Mouse (Mus musculus) liver, adult 2 months (tissue): ENCODE data around the gene Sema4c.

Experiments
- CTCF ChIP-seq: fragments of 200-500 bp; IDR thresholded peaks from 2 replicates; pipeline ENCODE4 v1.5.1; 2011; ENCODE audit warnings: low read depth, low read length, control low read depth
- POLR2A ChIP-seq: fragments of 200-500 bp; IDR thresholded peaks from 2 replicates; pipeline ENCODE4 v1.6.1; 2011; ENCODE audit warnings: low read length, control low read depth; ENCODE audit not compliant: insufficient read depth; ENCODE audit errors: extremely low read depth

- no peak for TF ChIP-seq POLR2A
- no peak for TF ChIP-seq CTCF
These were observed 32.4 kb downstream of the Sema4c start for GRCm38 (mm10) chr1:36525774-36526173.
